Mouse (Mus musculus): ENCODE data around the gene Tuft1.
A peak's percentile ranks its signal among the peaks of the same experiment; 100 is the strongest.

Gene Tuft1

GRCm38 (mm10) chr3:94597224-94597779 is 61.4 kb downstream of the Tuft1 start:
- no peak for DNase-seq (ENCODE audit: low read depth, low spot score)

- DNase-seq (ENCODE audit: low read depth, low spot score), result no peak
These were observed 62.8 kb downstream of the Tuft1 start for GRCm38 (mm10) chr3:94595871-94596287.

- no peak for DNase-seq (ENCODE audit: low read depth, low spot score)
These were observed 67.6 kb downstream of the Tuft1 start for GRCm38 (mm10) chr3:94591066-94591465.

GRCm38 (mm10) chr3:94587962-94588361 is 70.7 kb downstream of the Tuft1 start:
- DNase-seq (ENCODE audit: low read depth, low spot score), result no peak

- no peak for DNase-seq (ENCODE audit: low read depth, low spot score)
These were observed 75.7 kb downstream of the Tuft1 start for GRCm38 (mm10) chr3:94582944-94583343.

- DNase-seq (ENCODE audit: low read depth, low spot score), result peak; percentile 93
These were observed 76.2 kb downstream of the Tuft1 start, which contains the start of gene Snx27 for GRCm38 (mm10) chr3:94582456-94582891. Gene Snx27, minus strand, starts transcription at chr3:94582716.

GRCm38 (mm10) chr3:94581793-94582455 is 76.7 kb downstream of the Tuft1 start:
- DNase-seq (ENCODE audit: low read depth, low spot score), result no peak

GRCm38 (mm10) chr3:94581138-94581780 is 77.4 kb downstream of the Tuft1 start:
- DNase-seq (ENCODE audit: low read depth, low spot score), result no peak

- DNase-seq (ENCODE audit: low read depth, low spot score), result no peak
These were observed 84.2 kb downstream of the Tuft1 start for GRCm38 (mm10) chr3:94574506-94574905.

- no peak for DNase-seq (ENCODE audit: low read depth, low spot score)
These were observed 91.4 kb downstream of the Tuft1 start for GRCm38 (mm10) chr3:94567242-94567641.

GRCm38 (mm10) chr3:94565557-94565956 is 93.1 kb downstream of the Tuft1 start:
- no peak for DNase-seq (ENCODE audit: low read depth, low spot score)

- DNase-seq (ENCODE audit: low read depth, low spot score), result no peak
These were observed 93.5 kb downstream of the Tuft1 start for GRCm38 (mm10) chr3:94565127-94565526.

- DNase-seq (ENCODE audit: low read depth, low spot score), result no peak
These were observed 94.2 kb downstream of the Tuft1 start for GRCm38 (mm10) chr3:94564356-94565010.

GRCm38 (mm10) chr3:94563163-94563562 is 95.5 kb downstream of the Tuft1 start:
- DNase-seq (ENCODE audit: low read depth, low spot score), result no peak
